Mouse (Mus musculus) hindbrain, embryonic 11.5 days (tissue): Measurements from ENCODE around the gene Hspb1. TPM values are rescaled to one million over a fixed set of nuclear protein-coding genes. Genes with fewer than 3 reads are reported as not detected.

Source experiments
- ATAC-seq: fragments of 200-750 bp; cut with Nextera tagmentation; 2 replicates; pipeline ENCODE4 v1.8.0; 2017; ENCODE audit warnings: mild to moderate bottlenecking, moderate TSS enrichment, moderate library complexity; ENCODE audit not compliant: low FRiP score
- DNase-seq: peaks from one replicate; pipeline ENCODE4 v3.0.0-alpha.2; 2015; ENCODE audit warnings: low spot score
- H3K27ac ChIP-seq: fragments of 300-500 bp; sonication (generic); 2 replicates; pipeline ENCODE4 v1.5.1; 2014; ENCODE audit warnings: mild to moderate bottlenecking, low read depth, low read length
- H3K27me3 ChIP-seq: fragments of 300-500 bp; sonication (generic); 2 replicates; pipeline ENCODE4 v1.6.1; 2014; ENCODE audit warnings: mild to moderate bottlenecking, low read length, moderate library complexity, mixed read lengths; ENCODE audit not compliant: control insufficient read depth, insufficient read depth
- H3K36me3 ChIP-seq: fragments of 300-500 bp; sonication (generic); 2 replicates; pipeline ENCODE4 v1.6.1; 2014; ENCODE audit warnings: mild to moderate bottlenecking, low read length, moderate library complexity, mixed read lengths; ENCODE audit not compliant: control insufficient read depth, insufficient read depth
- H3K4me1 ChIP-seq: fragments of 300-500 bp; sonication (generic); replicated peaks from 2 replicates; pipeline ENCODE4 v1.6.1; 2014; ENCODE audit warnings: low read length, mixed read lengths; ENCODE audit not compliant: control insufficient read depth, insufficient read depth
- H3K4me2 ChIP-seq: fragments of 300-500 bp; sonication (generic); replicated peaks from 2 replicates; pipeline ENCODE4 v1.6.1; 2014; ENCODE audit warnings: mild to moderate bottlenecking, low read depth, low read length
- H3K4me3 ChIP-seq: fragments of 300-500 bp; sonication (generic); 2 replicates; pipeline ENCODE4 v1.5.1; 2014; ENCODE audit warnings: low read depth, low read length
- H3K9ac ChIP-seq: fragments of 300-500 bp; sonication (generic); 2 replicates; pipeline ENCODE4 v1.6.1; 2014; ENCODE audit warnings: low read depth, low read length
- H3K9me3 ChIP-seq: fragments of 300-500 bp; sonication (generic); 2 replicates; pipeline ENCODE4 v1.6.1; 2016; ENCODE audit warnings: low read length; ENCODE audit not compliant: control insufficient read depth
- WGBS: fragments of 180-500 bp; shearing (Covaris S2); extraction: QIAGEN DNeasy Blood & Tissue Kit; methylation state at CpG from one replicate; pipeline ENCODE4 v1.1.7; 2014; 5-methylcytosine and 5-hydroxymethylcytosine counted together
- polyA plus RNA-seq: library from polyadenylated mRNA; unstranded; fragments of >200 nt; fragmentation: Nextera tagmentation; extraction: Ambion mirVana; gene quantifications from 2 replicates; pipeline ENCODE4 v1.2.1, GENCODE M21; 2014

The Hspb1 gene
- polyA plus RNA-seq, 1 experiment from 2014 or later, result 26.1 TPM

DNA sequence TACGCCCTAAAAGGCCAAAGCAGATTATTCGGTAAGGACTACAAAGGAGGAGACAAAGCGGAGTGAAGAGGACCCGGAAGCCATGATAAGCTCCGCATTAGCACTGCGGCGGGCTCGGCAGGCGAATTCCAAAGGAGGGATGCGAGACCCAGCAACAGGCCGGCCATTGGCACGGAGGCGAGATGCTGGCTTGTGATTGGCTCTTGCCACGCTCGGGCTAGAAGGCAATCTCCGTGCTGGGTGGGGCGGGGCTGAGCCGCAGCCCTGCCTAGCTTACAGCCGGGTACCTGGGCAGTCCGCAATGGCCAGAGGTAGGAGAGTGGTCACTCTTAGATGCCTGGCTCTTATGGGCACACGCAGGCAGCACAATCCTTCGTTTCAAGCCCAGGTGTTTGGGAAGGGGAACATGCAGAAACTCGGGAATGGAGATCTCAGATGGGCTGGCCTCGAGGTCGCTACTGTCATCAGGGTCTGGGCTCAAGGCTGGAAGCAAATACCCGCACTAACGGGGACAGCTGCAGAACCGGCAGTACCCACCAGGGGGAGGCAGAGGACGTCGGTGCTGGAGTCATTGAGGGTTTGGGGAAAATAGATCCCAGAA, 15.9 kb downstream of the Hspb1 start:
- peak overlapping the region; percentile 54 for H3K4me2 ChIP-seq
- no peaks in the 10 kb centered on the region for H3K4me1 ChIP-seq
- H3K36me3 ChIP-seq, result no peaks in the 10 kb centered on the region
- under 1% methylated on average over 30 of the region's 30 CpGs for WGBS
- no peaks in the 10 kb centered on the region for H3K27me3 ChIP-seq
- no peaks in the 10 kb centered on the region for H3K9me3 ChIP-seq
- peak; percentile 96 for DNase-seq
- H3K9ac ChIP-seq, result peak overlapping the region; percentile 29
- H3K27ac ChIP-seq, result peak overlapping the region; percentile 61
- peak; percentile 97 for ATAC-seq
- peak overlapping the region; percentile 23 for H3K4me3 ChIP-seq

DNA sequence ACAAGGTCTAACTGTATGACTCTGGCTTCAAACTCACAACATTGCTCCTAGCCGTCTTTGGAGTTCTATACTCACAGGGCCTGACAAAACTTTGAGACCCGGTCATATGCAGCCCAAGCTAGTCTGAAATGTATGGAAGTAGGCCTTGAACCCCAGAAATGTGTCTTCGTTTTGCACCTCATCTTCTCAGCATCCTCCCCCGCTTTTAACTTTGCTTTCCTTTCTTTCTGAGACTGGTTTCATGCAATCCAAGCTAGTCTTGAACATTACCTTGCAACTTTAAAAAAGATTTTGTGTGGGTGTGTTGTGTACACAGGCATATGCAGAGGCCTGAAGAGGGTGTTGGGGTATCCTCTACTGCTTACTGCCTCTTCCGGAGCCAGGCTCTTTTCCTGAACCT, 16.5 kb downstream of the Hspb1 start:
- Histone ChIP-seq H3K36me3 (peaks cover 3% of the 10 kb centered on the region; the same call in 1 of the 2 replicates), H3K27ac (peak overlapping the region; percentile 21; the same call in 1 of the 2 replicates), H3K4me3 (no peak overlapping the region), H3K9me3 (no peaks in the 10 kb centered on the region), H3K4me2 (peak overlapping the region; percentile 54; the same call in 1 of the 2 replicates), H3K9ac (no peak overlapping the region), H3K27me3 (no peaks in the 10 kb centered on the region), H3K4me1 (no peaks in the 10 kb centered on the region)
- WGBS, result 60% methylated on average over 5 of the region's 5 CpGs
- ATAC-seq (no peak), DNase-seq (no peak)

DNA sequence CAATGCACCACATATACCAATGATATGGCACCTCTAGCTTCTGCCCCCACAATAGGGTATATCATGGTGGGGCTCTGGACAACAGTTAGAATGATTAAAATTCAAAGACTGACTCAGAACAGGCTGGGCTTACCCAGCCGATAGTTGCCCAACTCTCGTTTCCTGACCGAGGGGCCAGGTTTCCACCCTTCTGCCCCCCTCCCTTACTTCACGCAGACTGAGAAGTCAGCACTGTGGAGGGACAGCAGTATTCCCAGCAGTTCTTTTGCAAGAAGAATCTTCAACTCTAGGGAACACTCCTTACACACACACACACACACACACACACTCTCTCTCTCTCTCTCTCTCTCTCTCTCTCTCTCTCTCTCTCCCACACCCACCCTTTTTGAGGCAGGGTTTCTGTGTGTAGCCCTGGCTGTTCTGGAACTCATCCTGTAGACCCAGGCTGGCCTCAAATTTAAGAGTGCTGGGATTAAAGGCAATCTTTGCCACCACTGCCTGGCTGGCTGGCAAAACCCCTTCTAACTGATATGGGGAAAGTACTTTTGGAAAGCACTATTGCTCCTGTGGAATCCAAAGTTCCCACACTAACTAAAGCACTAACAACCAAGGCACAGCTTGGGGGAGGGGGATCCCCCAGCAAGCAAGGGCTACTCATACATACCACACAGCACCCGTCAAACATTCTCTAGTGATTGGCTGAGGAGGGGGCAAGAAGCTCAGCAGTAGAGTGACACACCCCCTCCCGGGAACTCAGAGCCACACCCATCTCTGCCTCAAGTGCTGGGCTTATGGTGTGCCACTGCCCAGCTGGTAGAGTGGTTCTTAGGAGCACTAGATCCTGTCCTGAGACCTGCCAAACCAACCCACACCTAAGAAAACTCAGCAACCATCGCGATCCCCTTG, 17.9 kb downstream of the Hspb1 start:
- Histone ChIP-seq H3K27ac (no peak overlapping the region; the same call in 1 of the 2 replicates), H3K36me3 (peaks cover 12% of the 10 kb centered on the region; the same call in 1 of the 2 replicates), H3K4me3 (no peak overlapping the region), H3K4me1 (no peaks in the 10 kb centered on the region), H3K4me2 (no peak overlapping the region), H3K9me3 (no peaks in the 10 kb centered on the region), H3K27me3 (no peaks in the 10 kb centered on the region), H3K9ac (no peak overlapping the region)
- DNase-seq (no peak), ATAC-seq (no peak)
- WGBS, result 72% methylated on average over 8 of the region's 8 CpGs

- WGBS, result 93% methylated on average over 4 of the region's 4 CpGs
- ATAC-seq, result no peak
These were observed 19.1 kb downstream of the Hspb1 start for GRCm38 (mm10) chr5:135906846-135907245.

DNA sequence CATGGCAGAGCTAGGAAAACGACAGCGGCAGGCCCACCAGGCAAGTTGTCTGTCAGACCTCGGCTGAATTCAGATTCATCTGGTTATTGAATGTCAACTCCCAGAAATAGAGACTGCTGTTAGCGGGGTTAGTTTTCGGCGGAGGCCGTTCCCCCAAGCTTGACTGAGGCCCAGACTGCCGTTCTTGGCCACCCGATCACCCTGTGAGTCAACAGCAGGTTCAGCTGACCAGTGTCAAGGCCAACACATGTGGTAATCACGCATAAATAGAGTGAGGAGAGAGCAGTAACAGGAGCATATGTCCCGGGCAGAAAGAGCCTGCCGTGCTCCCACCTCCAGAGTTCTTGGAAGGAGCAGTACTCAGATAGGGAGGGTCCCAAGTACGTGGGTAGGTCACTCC, 19.5 kb downstream of the Hspb1 start:
- Histone ChIP-seq H3K27ac (no peak overlapping the region), H3K9ac (no peak overlapping the region), H3K9me3 (no peaks in the 10 kb centered on the region), H3K4me3 (no peak overlapping the region), H3K4me2 (no peak overlapping the region), H3K36me3 (peaks cover 16% of the 10 kb centered on the region), H3K27me3 (no peaks in the 10 kb centered on the region), H3K4me1 (no peaks in the 10 kb centered on the region)
- WGBS, result 87% methylated on average over 13 of the region's 13 CpGs
- ATAC-seq, result no peak
- DNase-seq, result no peak

More at GRCm38 (mm10) chr5:135906846-135907245, 19.1 kb downstream of the Hspb1 start:
- no peak for DNase-seq
- H3K4me1 ChIP-seq, result no peaks in the 10 kb centered on the region
- H3K36me3 ChIP-seq, result peaks cover 16% of the 10 kb centered on the region
- no peak overlapping the region for H3K27ac ChIP-seq
- H3K9ac ChIP-seq, result no peak overlapping the region
- no peak overlapping the region for H3K4me2 ChIP-seq
- no peaks in the 10 kb centered on the region for H3K9me3 ChIP-seq
- no peak overlapping the region for H3K4me3 ChIP-seq
- H3K27me3 ChIP-seq, result no peaks in the 10 kb centered on the region

- DNase-seq, result no peak
- WGBS, result 81% methylated on average over 12 of the region's 12 CpGs
- H3K4me3 ChIP-seq, result no peak overlapping the region
- H3K4me2 ChIP-seq, result no peak overlapping the region
- no peak overlapping the region for H3K27ac ChIP-seq
- no peak overlapping the region for H3K9ac ChIP-seq
- ATAC-seq, result no peak
- H3K27me3 ChIP-seq, result no peaks in the 10 kb centered on the region
- no peaks in the 10 kb centered on the region for H3K4me1 ChIP-seq
- no peaks in the 10 kb centered on the region for H3K9me3 ChIP-seq
- H3K36me3 ChIP-seq, result peaks cover 16% of the 10 kb centered on the region
These were observed 20.5 kb downstream of the Hspb1 start for GRCm38 (mm10) chr5:135908185-135908584.

DNA sequence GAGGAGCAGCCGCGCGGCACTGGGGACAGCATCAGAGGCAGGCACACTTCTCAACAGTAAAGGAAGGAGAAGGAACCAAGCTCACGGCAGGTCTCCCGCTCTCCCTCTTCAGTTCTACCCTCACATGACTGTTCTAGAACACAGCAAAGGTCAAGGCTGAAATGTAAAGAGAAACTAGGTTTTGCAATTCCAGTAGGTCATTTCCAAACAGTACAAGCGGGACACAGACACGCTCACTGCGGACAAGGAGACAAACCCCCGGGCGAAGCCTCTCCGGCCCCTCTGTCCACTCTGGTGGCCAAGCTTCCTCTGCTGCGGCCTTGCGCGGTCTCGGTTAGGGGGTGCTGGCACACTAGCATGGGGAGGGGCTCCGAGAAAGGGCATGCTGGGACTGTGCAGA, 21.3 kb downstream of the Hspb1 start:
- peaks cover 16% of the 10 kb centered on the region for H3K36me3 ChIP-seq
- H3K4me3 ChIP-seq, result no peak overlapping the region
- H3K27me3 ChIP-seq, result no peaks in the 10 kb centered on the region
- H3K9ac ChIP-seq, result no peak overlapping the region
- no peak overlapping the region for H3K27ac ChIP-seq
- ATAC-seq (no peak), DNase-seq (no peak)
- H3K4me2 ChIP-seq, result no peak overlapping the region
- 96% methylated on average over 16 of the region's 16 CpGs for WGBS
- H3K4me1 ChIP-seq, result no peaks in the 10 kb centered on the region
- H3K9me3 ChIP-seq, result no peaks in the 10 kb centered on the region

- ATAC-seq, result no peak
- WGBS, result 92% methylated on average over 10 of the region's 10 CpGs
- no peaks in the 10 kb centered on the region for H3K4me1 ChIP-seq
- H3K36me3 ChIP-seq, result peaks cover 16% of the 10 kb centered on the region
- H3K27ac ChIP-seq, result no peak overlapping the region
- H3K9me3 ChIP-seq, result no peaks in the 10 kb centered on the region
- DNase-seq, result no peak
- no peak overlapping the region for H3K4me2 ChIP-seq
- H3K9ac ChIP-seq, result no peak overlapping the region
- no peaks in the 10 kb centered on the region for H3K27me3 ChIP-seq
- H3K4me3 ChIP-seq, result no peak overlapping the region
These were observed 21.9 kb downstream of the Hspb1 start for GRCm38 (mm10) chr5:135909646-135910045.
